Mouse (Mus musculus): Measurements from ENCODE around the gene Adamts18.

The Adamts18 gene

GRCm38 (mm10) chr8:113755866-113756265 is 92.7 kb downstream of the Adamts18 start:
- DNase-seq (ENCODE audit: low read depth, low spot score) = no peak

GRCm38 (mm10) chr8:113753153-113753552 is 95.4 kb downstream of the Adamts18 start:
- DNase-seq (ENCODE audit: low read depth, low spot score) = no peak

GRCm38 (mm10) chr8:113752349-113752748 is 96.2 kb downstream of the Adamts18 start:
- DNase-seq (ENCODE audit: low read depth, low spot score) = no peak

DNA sequence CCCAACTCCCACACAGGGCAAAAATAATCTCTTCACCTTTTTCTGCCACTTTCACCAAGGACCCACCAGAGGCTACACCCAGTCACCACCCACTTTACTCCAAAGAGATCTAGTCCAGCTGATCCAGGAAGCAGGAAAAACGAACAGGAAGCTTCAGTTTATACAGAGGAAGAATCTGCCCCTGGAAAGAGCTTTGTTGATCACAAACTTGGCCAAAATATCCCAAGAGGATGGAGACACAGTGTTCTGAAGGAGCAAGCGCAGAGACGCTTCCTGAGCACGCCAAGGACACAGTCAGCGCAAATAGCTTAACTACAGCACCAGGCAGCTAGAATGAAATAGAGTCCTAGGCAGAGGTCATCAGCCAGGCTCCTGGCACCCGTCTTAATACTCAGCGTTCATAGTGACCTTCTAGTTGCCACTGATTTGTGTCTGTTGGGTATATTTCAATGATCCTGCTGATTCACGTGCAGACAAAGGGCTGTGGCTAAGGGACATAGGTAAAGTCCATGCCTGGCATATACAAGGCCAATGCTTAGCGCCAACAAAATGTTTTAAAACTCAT is 113.0 kb downstream of the Adamts18 start:
- DNase-seq (ENCODE audit: low read depth, low spot score) = no peak

DNA sequence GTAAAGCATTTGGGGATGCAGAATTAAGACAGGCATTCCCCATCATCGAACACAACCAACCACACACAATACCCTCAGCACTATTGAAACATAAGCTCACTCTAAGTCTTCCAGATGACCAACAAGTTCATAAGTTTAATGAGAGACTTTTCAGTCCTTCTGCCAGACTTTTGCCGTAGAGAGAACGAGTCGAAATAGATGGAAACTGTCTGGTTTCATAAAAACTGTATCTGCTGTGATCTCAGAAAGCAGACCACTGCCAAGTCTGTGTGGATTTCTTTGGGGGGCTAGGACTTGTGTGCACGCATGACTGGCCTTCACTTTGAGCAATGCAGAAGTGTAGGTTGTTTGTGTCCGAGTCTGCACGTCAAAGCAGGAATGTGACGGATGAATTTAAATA is 123.2 kb downstream of the Adamts18 start:
- no peak for DNase-seq (ENCODE audit: low read depth, low spot score)

- DNase-seq (ENCODE audit: low read depth, low spot score) = no peak
Observed at GRCm38 (mm10) chr8:113723873-113724538, 124.5 kb downstream of the Adamts18 start.

- no peak for DNase-seq (ENCODE audit: low read depth, low spot score)
Observed at GRCm38 (mm10) chr8:113721459-113721858, 127.1 kb downstream of the Adamts18 start.

- DNase-seq (ENCODE audit: low read depth, low spot score) = no peak
Observed at GRCm38 (mm10) chr8:113704968-113705367, 143.6 kb downstream of the Adamts18 start.

DNA sequence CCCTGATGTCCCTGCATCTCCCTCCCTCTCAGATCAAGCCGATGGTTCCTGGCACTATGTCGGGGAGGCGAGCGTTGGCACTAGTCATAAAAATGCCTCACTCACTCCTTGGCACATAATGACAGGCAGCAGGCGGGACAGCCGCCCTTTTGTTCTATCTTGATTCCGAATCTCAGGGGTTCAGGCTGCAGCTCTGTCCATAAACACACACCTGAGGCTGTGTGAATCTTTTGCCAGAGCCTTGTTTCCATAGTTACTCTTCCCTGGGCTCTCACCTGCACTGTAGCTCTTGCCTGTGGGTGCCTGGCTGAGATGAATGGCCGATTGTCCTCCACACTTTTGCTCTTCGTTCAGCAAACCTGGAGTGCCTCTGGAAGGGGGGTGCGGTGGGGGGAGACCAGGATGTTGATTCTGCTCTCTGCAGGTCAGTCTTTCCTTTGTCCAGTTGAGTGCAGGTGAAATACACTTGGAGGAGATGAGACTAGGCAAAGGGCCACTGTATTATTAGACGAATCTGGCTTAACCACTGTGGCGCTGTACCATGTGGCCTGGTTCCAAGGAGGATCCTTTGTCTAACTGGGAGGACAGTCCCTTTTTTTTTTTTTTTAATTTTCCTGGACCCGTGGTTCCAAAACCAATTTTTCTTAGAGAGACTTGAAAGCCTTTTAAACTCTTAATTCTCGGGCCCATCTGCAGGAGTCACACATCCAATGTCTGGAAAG is 156.8 kb downstream of the Adamts18 start:
- DNase-seq (ENCODE audit: low read depth, low spot score) = no peak

DNA sequence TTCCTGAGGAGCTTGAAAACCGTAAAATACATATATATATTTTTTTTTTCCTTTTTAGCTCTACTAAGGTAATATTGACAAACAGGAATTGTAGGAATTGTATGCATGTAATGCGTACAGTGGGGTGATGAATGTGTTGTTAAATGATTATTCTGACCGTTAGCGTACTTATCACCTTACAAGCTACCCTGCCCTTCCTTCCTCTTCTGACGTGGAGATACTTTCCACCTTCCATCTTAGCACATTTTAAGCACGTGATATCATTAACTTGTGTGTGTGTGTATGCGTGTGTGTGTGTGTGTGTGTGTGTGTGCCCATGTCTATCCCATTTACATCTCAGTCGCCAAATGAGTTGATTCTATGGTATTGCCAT is 160.0 kb downstream of the Adamts18 start:
- DNase-seq (ENCODE audit: low read depth, low spot score) = no peak

- DNase-seq (ENCODE audit: low read depth, low spot score) = no peak
Observed at GRCm38 (mm10) chr8:113687889-113688542, 160.5 kb downstream of the Adamts18 start.

DNA sequence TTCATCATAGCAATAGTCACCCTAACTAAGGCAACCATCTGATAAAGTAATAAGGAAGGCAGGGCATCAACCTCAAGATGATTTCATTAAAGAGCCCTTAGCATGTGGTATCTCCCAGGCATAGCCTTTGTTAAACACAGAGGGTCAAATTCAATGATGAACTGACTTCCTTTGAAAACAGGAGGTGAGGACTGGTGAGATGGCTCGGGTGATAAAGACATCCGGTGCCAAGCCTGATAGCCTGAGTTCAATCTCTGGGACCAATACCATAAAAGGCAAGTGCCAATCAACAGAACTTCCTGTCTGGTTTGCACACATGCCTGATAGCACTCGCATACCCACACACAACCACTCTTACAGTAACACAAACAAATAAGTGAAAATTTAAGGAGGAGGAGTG is 169.2 kb downstream of the Adamts18 start:
- DNase-seq (ENCODE audit: low read depth, low spot score) = no peak

DNA sequence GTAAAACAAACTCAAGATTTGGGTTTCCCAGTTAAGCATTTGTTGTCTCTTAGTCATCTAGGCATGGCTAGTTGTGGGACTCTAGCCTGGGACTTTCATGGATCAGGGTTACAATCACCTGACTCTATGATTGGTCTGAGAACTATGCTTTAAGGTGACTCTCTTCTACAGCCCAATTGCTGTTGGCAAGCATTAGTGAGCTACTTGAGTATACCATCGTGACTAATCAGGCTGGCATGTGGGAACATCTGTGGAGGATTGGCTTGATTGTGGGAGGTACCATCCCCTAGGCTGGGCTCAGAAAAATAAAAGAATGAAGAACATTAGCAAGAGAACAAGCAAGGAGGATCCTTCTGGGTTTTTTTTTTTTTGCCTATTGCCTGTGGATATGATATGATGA is 171.7 kb downstream of the Adamts18 start:
- DNase-seq (ENCODE audit: low read depth, low spot score) = no peak

DNA sequence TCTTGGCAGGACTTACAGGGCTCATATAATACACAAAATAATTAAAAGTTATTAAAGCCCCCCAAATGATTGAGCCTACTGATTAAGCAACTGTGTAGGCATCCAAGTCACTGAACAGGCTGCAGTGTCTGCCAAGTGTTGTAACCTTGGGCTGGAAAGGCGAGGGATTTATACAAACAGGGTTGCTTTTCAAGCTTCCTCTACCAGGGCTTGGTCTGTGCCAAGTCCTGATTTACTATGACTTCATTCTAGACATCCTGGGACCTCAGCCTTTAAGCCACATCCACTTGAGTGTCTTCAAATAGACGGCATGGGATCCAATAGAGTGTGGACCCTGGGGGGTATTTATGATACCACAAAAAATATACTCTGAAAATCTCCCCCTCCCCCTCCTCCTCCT is 173.3 kb downstream of the Adamts18 start:
- DNase-seq (ENCODE audit: low read depth, low spot score) = no peak

DNA sequence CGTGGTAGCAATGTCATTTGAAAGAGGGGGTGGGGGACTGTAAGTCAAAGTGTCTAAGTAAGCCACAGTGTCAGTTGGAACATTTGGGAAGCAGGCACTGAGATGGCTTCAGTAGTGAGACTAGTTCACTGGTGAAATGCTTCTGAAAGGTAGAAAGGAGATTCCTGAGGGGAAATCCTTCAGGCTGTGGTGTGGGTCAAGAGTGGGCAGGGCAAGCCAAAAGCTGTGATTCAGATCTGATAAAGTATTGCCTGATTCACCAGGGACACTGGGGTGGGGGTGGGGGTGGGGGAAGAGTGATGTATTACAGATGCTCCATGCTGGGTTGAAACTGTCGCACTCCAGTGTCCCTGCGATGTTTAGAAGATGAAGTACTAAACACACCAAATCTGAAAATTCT is 173.9 kb downstream of the Adamts18 start:
- DNase-seq (ENCODE audit: low read depth, low spot score) = no peak

DNA sequence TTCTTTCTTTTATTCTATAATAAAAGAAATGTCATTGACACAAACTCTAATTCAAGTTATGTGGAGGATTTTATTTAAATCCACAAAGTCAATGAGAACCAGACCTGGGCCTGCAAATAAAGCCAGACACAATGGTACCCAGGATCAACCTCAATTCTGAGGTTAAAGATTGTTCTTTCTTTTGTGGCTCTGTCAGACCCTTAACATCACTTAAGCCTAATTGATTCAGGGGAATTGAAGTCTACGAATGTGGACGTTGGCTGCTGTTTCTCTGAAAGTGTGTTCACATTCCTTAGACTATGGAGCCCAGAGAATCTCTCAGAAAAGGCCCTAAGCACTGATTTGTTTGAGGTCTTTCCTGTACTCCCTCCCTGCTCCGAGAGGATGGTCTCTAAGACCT is 175.2 kb downstream of the Adamts18 start:
- no peak for DNase-seq (ENCODE audit: low read depth, low spot score)

GRCm38 (mm10) chr8:113672599-113673255 is 175.8 kb downstream of the Adamts18 start:
- DNase-seq (ENCODE audit: low read depth, low spot score) = no peak

- no peak for DNase-seq (ENCODE audit: low read depth, low spot score)
Observed at GRCm38 (mm10) chr8:113669924-113670323, 178.6 kb downstream of the Adamts18 start.

DNA sequence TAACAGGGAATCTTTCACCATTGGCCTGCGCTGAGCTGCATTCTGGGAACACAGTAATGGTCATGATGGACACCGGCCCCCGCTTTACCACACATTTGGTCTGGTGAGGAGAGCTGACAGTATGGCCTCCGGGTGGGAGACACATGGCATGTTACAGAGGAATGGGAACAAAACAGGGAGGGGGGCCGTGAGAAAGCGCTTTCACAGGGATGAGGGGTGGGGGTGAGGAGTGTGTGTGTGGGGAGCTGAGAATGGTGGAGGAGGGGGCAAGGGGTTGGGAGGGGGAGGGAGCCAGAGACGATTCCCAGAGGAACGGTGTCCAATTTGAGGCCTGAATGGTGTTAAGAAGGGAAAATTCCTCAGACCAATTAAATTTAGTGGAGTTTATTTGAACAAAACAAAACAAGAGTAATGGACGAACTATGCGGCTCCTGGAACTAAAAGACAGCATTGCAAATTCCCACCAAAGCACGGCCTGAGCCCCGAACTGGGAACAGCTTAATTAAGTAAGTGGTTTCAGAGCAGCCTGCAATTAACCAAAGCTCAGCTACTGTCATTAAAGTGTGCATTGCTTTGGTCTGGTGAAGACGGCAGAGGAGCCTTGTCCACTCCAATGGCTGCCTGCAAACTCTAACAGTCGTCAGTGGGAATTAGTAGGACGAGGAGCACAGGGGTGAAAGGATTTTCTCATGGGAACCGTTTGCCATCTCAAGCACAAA is 181.7 kb downstream of the Adamts18 start:
- DNase-seq (ENCODE audit: low read depth, low spot score) = no peak

- DNase-seq (ENCODE audit: low read depth, low spot score) = no peak
Observed at GRCm38 (mm10) chr8:113665951-113666350, 182.6 kb downstream of the Adamts18 start.

DNA sequence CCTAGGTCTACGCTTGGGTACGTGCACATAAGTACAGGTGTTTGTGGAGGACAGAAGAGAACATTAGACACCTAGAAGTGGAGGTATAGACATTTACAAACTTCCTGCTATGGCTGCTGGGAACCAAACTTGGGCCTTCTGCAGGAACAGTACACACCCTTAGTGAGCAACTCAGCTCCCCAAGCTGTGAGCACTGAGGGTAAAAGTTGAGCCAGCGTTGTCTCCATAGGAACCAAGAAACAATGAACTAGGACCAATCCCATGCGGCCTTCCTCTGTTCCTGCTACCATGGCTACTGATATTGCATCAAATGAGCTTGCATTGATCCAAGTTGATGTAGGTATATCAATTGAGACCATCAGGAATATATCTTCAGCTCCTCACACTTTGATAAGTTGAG is 183.5 kb downstream of the Adamts18 start:
- no peak for DNase-seq (ENCODE audit: low read depth, low spot score)
